Mouse (Mus musculus) heart, postnatal 10 days (tissue): ENCODE measurements at regions not wholly inside any gene's neighbourhood (a gene's known extent, or its start where the extent isn't known, plus 50 kb on each side); places are given as distances from the start of the nearest gene placed in this dataset.

Experiments used
- DNase-seq, 2 experiments: peaks; one replicate each; pipeline ENCODE4 v3.0.0; 2021
- intact Hi-C: fragments of 180-260 bp; cut with DNase I; formaldehyde crosslinking; loops from one replicate; pipeline ENCODE4 v1.15.1; 2025

DNA sequence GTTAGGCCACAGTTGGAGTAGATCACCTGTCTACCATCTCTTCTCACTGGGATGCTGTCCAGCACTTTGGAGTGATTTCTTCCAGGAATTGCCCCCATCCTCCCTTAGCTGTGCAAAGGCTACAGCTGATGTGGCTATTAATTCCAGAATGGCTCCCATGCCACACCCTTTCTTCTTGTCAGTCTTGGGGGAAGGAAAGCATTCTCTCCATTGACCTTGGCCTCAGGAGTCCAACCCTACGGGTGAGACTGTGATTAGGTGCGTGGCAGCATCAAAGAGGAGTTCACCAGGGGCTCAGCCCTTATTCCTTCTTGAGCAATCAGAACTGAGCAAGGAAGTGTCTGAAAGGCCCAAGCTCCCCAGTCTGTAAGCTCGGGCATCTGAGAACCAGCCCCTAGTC lies 71.7 kb upstream of the Fstl4 start:
- DNase-seq, result no peak
- intact Hi-C loops, result no loop called here

DNA sequence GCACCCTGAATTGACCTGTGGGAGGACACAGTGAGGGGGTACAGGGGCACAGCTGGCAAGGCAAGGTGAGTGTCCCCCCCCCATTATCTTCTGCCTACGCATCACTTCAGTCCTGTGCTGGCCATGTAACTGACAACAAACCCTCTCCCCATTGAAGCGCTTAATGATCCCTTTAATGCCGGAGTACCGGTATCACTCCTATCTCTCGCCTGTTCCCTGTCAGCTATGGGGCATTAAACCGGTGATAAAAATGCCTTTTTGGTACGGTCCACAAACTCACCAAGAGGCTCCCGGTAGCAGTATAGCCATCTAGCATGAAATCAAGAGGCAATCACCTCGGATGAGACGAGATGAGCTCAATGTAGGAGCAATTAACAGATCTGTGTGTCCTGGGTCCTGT lies 62.8 kb upstream of the Fstl4 start:
- intact Hi-C loops, result no loop called here
- DNase-seq, result no peak

DNA sequence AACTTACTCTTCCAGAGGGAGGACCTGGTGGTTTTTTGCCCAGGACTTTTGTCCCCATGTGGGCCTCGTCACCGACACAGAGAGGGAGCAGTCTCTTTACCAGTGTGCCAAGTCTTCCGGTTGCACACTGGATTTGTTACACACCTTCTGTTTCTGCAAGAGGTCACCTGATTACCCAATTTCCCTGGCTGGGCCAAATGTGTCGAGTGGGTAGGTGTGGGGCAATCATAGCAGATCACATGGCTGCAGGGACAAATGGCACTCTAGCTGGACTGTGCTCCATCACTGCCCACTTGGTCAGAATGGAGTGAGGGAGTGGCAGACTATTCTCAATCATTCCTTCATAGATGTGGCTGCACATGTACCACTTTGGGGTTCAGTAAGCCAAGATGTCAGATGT lies 61.0 kb upstream of the Fstl4 start:
- intact Hi-C loops, result no loop called here

More for the DNA sequence above, 61.0 kb upstream of the Fstl4 start:
- no peak for DNase-seq
